Mouse (Mus musculus) cortical plate, adult 2 months (tissue): ENCODE results near the gene Gm49383.

Experiments used
- CTCF ChIP-seq: fragments of 200-500 bp; IDR thresholded peaks from 2 replicates; pipeline ENCODE4 v1.5.1; 2011; ENCODE audit warnings: mild to moderate bottlenecking, control low read depth, low read length; ENCODE audit not compliant: insufficient read depth; ENCODE audit errors: extremely low read depth
- POLR2A ChIP-seq: fragments of 200-500 bp; IDR thresholded peaks from 2 replicates; pipeline ENCODE4 v1.6.1; 2011; ENCODE audit warnings: mild to moderate bottlenecking, low read length, control low read depth; ENCODE audit not compliant: insufficient read depth; ENCODE audit errors: extremely low read depth

- TF ChIP-seq CTCF = no peak
- TF ChIP-seq POLR2A = no peak
Observed at GRCm38 (mm10) chr12:69216587-69216986, 19.7 kb upstream of the Gm49383 start.
